Mouse (Mus musculus): ENCODE results near the gene Mapk1.

Gene Mapk1

DNA sequence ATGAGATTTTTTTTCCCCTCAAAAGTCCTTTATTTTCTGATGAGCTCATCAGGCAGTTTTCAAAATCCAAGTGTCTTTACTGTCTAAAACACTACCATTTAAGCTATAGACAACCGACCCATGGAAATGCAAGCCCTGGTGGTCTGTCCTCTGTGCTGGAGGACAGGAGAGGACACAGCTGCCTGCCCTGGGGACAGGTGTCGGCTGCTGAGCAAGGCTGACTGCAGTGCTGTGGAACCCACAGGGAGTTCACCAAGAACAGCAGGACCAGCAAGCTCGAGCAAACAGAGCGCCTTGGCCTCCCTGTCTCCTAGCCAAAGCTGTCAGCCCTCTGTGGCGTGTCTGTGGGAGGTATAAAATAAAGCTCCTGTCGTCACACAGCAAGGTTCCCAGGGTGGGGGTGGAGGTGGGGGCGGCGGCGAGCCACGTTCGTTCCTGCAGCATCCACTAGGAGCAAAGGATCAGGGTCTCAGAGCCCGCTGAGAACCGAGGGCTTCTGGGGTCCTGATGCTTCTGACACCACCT is 103.5 kb downstream of the Mapk1 start:
- DNase-seq = no peak

DNA sequence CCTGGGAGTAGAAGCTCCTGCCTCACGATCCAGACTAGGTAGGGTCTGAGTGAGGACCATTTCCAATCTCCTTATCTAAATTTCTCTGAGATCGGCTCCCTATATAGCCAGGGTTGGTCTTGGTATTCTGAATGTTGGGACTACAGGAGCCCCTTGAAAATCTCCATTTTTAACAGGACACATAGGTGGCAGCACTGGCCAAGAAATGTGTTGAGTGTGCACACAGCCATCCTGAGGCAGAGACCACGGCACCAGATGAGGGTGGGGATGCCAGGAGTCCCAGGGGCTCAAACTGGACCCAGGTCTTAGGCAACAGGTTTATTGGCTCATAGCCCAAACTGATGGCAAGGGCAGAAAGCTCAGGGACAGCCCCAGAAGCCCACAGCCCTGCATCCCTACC is 105.2 kb downstream of the Mapk1 start:
- DNase-seq = no peak

DNA sequence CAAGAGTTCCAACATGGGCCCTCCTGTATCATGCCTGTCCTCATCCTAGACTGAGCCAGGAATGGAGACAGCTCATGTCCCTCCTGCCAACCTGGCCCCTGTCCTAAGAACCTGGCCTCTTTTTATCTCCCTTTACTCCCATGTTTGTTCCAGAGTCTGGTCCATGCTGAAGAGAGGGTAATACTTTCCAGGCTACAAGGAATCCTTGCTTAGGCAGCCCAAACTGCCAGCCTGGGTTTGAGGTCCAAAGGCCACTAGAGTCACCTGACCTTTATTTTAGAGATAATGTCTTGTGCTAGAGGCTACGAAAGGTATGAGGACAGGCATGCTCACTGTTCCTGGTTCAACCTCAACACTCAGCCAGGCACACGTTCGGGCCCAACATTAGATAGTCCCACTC is 113.8 kb downstream of the Mapk1 start:
- no peak for DNase-seq

Measured in B cell, adult 2 months (primary cell).